Mouse (Mus musculus): ENCODE measurements around the gene Gcdh. TPM values are rescaled to one million over a fixed set of nuclear protein-coding genes. Genes with fewer than 3 reads are reported as not detected.

Gene Gcdh
- polyA plus RNA-seq, 2 experiments, result 29.8 to 58.9 TPM

GRCm38 (mm10) chr8:84927513-84927912 is 33.8 kb upstream of the Gcdh start:
- Histone ChIP-seq H3K9ac (ENCODE audit: low read depth, low read length, severe bottlenecking) (no peak overlapping the region), H3K27me3 (ENCODE audit: control insufficient read depth, insufficient read depth, low read length) (peaks cover 21% of the 10 kb centered on the region), H3K4me2 (replicated peaks; ENCODE audit: low read depth, low read length, severe bottlenecking) (no peak overlapping the region), H3K4me3 (replicated peaks; ENCODE audit: low read length) (no peak overlapping the region), H3K36me3 (ENCODE audit: control insufficient read depth, insufficient read depth, low read length) (no peaks in the 10 kb centered on the region), H3K9me3 (ENCODE audit: control insufficient read depth, low read length) (no peaks in the 10 kb centered on the region), H3K4me1 (ENCODE audit: control insufficient read depth, insufficient read depth, low read length) (no peaks in the 10 kb centered on the region), H3K27ac (replicated peaks; ENCODE audit: low read depth, low read length) (no peak overlapping the region)
- no peak for TF ChIP-seq POLR2A (IDR thresholded peaks at IDR 0.05; ENCODE audit: borderline replicate concordance, extremely low read depth, insufficient read depth, insufficient read length)
- WGBS, result 83% methylated on average over 1 of the region's 1 CpGs
- DNase-seq (ENCODE audit: low spot score) (no peak), ATAC-seq (ENCODE audit: low FRiP score, low read depth) (no peak)

- H3K27me3 ChIP-seq (ENCODE audit: control insufficient read depth, insufficient read depth, low read length), result peaks cover 17% of the 10 kb centered on the region
- no peaks in the 10 kb centered on the region for H3K9me3 ChIP-seq (ENCODE audit: control insufficient read depth, low read length)
- H3K36me3 ChIP-seq (ENCODE audit: control insufficient read depth, insufficient read depth, low read length), result no peaks in the 10 kb centered on the region
- no peak overlapping the region for H3K27ac ChIP-seq (replicated peaks; ENCODE audit: low read depth, low read length)
- TF ChIP-seq POLR2A (IDR thresholded peaks at IDR 0.05; ENCODE audit: borderline replicate concordance, extremely low read depth, insufficient read depth, insufficient read length), result no peak
- ATAC-seq (ENCODE audit: low FRiP score, low read depth) (no peak), DNase-seq (ENCODE audit: low spot score) (no peak)
- H3K4me2 ChIP-seq (replicated peaks; ENCODE audit: low read depth, low read length, severe bottlenecking), result no peak overlapping the region
- no peak overlapping the region for H3K9ac ChIP-seq (ENCODE audit: low read depth, low read length, severe bottlenecking)
- 74% methylated on average over 7 of the region's 7 CpGs for WGBS
- no peaks in the 10 kb centered on the region for H3K4me1 ChIP-seq (ENCODE audit: control insufficient read depth, insufficient read depth, low read length)
- no peak overlapping the region for H3K4me3 ChIP-seq (replicated peaks; ENCODE audit: low read length)
Observed at GRCm38 (mm10) chr8:84925557-84925956, 31.8 kb upstream of the Gcdh start.

GRCm38 (mm10) chr8:84921596-84921995 is 27.9 kb upstream of the Gcdh start:
- Histone ChIP-seq H3K4me2 (replicated peaks; ENCODE audit: low read depth, low read length, severe bottlenecking) (no peak overlapping the region), H3K36me3 (ENCODE audit: control insufficient read depth, insufficient read depth, low read length) (no peaks in the 10 kb centered on the region), H3K9ac (ENCODE audit: low read depth, low read length, severe bottlenecking) (no peak overlapping the region), H3K27me3 (ENCODE audit: control insufficient read depth, insufficient read depth, low read length) (no peaks in the 10 kb centered on the region; the same call in 1 of the 2 replicates), H3K4me1 (ENCODE audit: control insufficient read depth, insufficient read depth, low read length) (no peaks in the 10 kb centered on the region), H3K27ac (replicated peaks; ENCODE audit: low read depth, low read length) (no peak overlapping the region), H3K4me3 (replicated peaks; ENCODE audit: low read length) (no peak overlapping the region), H3K9me3 (ENCODE audit: control insufficient read depth, low read length) (no peaks in the 10 kb centered on the region)
- 64% methylated on average over 2 of the region's 2 CpGs for WGBS
- ATAC-seq (ENCODE audit: low FRiP score, low read depth), result no peak
- DNase-seq (ENCODE audit: low spot score), result no peak
- no peak for TF ChIP-seq POLR2A (IDR thresholded peaks at IDR 0.05; ENCODE audit: borderline replicate concordance, extremely low read depth, insufficient read depth, insufficient read length)

GRCm38 (mm10) chr8:84918646-84919045 is 24.9 kb upstream of the Gcdh start:
- no peak overlapping the region for H3K27ac ChIP-seq (replicated peaks; ENCODE audit: low read depth, low read length)
- ATAC-seq (ENCODE audit: low FRiP score, low read depth), result no peak
- no peak for DNase-seq (ENCODE audit: low spot score)
- H3K4me1 ChIP-seq (ENCODE audit: control insufficient read depth, insufficient read depth, low read length), result no peaks in the 10 kb centered on the region
- H3K4me3 ChIP-seq (replicated peaks; ENCODE audit: low read length), result no peak overlapping the region
- H3K9ac ChIP-seq (ENCODE audit: low read depth, low read length, severe bottlenecking), result no peak overlapping the region
- no peak overlapping the region for H3K4me2 ChIP-seq (replicated peaks; ENCODE audit: low read depth, low read length, severe bottlenecking)
- 91% methylated on average over 15 of the region's 15 CpGs for WGBS
- H3K27me3 ChIP-seq (ENCODE audit: control insufficient read depth, insufficient read depth, low read length), result no peaks in the 10 kb centered on the region; the same call in 1 of the 2 replicates
- no peak for TF ChIP-seq POLR2A (IDR thresholded peaks at IDR 0.05; ENCODE audit: borderline replicate concordance, extremely low read depth, insufficient read depth, insufficient read length)
- H3K36me3 ChIP-seq (ENCODE audit: control insufficient read depth, insufficient read depth, low read length), result no peaks in the 10 kb centered on the region
- no peaks in the 10 kb centered on the region for H3K9me3 ChIP-seq (ENCODE audit: control insufficient read depth, low read length)

- no peak for DNase-seq (ENCODE audit: low spot score)
- H3K27me3 ChIP-seq (ENCODE audit: control insufficient read depth, insufficient read depth, low read length), result peaks cover 5% of the 10 kb centered on the region; the same call in 1 of the 2 replicates
- 29% methylated on average over 20 of the region's 20 CpGs for WGBS
- no peaks in the 10 kb centered on the region for H3K36me3 ChIP-seq (ENCODE audit: control insufficient read depth, insufficient read depth, low read length)
- no peak overlapping the region for H3K4me3 ChIP-seq (replicated peaks; ENCODE audit: low read length)
- no peak overlapping the region for H3K27ac ChIP-seq (replicated peaks; ENCODE audit: low read depth, low read length)
- no peak overlapping the region for H3K4me2 ChIP-seq (replicated peaks; ENCODE audit: low read depth, low read length, severe bottlenecking)
- no peak for ATAC-seq (ENCODE audit: low FRiP score, low read depth)
- H3K9me3 ChIP-seq (ENCODE audit: control insufficient read depth, low read length), result no peaks in the 10 kb centered on the region
- no peak overlapping the region for H3K9ac ChIP-seq (ENCODE audit: low read depth, low read length, severe bottlenecking)
- no peaks in the 10 kb centered on the region for H3K4me1 ChIP-seq (ENCODE audit: control insufficient read depth, insufficient read depth, low read length)
- TF ChIP-seq POLR2A (IDR thresholded peaks at IDR 0.05; ENCODE audit: borderline replicate concordance, extremely low read depth, insufficient read depth, insufficient read length), result no peak
Observed at GRCm38 (mm10) chr8:84917781-84918180, 24.1 kb upstream of the Gcdh start.

GRCm38 (mm10) chr8:84915269-84915668 is 21.5 kb upstream of the Gcdh start:
- peaks cover 19% of the 10 kb centered on the region for H3K27me3 ChIP-seq (ENCODE audit: control insufficient read depth, insufficient read depth, low read length)
- ATAC-seq (ENCODE audit: low FRiP score, low read depth), result no peak
- 84% methylated on average over 8 of the region's 8 CpGs for WGBS

More at GRCm38 (mm10) chr8:84915269-84915668, 21.5 kb upstream of the Gcdh start:
- TF ChIP-seq POLR2A (IDR thresholded peaks at IDR 0.05; ENCODE audit: borderline replicate concordance, extremely low read depth, insufficient read depth, insufficient read length), result no peak
- no peak overlapping the region for H3K27ac ChIP-seq (replicated peaks; ENCODE audit: low read depth, low read length)
- DNase-seq (ENCODE audit: low spot score), result no peak
- H3K4me2 ChIP-seq (replicated peaks; ENCODE audit: low read depth, low read length, severe bottlenecking), result no peak overlapping the region
- H3K4me1 ChIP-seq (ENCODE audit: control insufficient read depth, insufficient read depth, low read length), result no peaks in the 10 kb centered on the region
- H3K36me3 ChIP-seq (ENCODE audit: control insufficient read depth, insufficient read depth, low read length), result no peaks in the 10 kb centered on the region
- H3K4me3 ChIP-seq (replicated peaks; ENCODE audit: low read length), result no peak overlapping the region
- H3K9me3 ChIP-seq (ENCODE audit: control insufficient read depth, low read length), result no peaks in the 10 kb centered on the region
- no peak overlapping the region for H3K9ac ChIP-seq (ENCODE audit: low read depth, low read length, severe bottlenecking)
